Mouse (Mus musculus) testis, postnatal 10 days (tissue): Measurements from ENCODE around the gene Adprhl2.

Source experiments
- DNase-seq: peaks from one replicate; pipeline ENCODE4 v3.0.0; 2021; ENCODE audit warnings: low spot score

The Adprhl2 gene

GRCm38 (mm10) chr4:126321111-126321853 is at the start of gene Adprhl2:
Adprhl2 (minus strand) TSS chr4:126321703.
- peak; percentile 100 for DNase-seq

DNA sequence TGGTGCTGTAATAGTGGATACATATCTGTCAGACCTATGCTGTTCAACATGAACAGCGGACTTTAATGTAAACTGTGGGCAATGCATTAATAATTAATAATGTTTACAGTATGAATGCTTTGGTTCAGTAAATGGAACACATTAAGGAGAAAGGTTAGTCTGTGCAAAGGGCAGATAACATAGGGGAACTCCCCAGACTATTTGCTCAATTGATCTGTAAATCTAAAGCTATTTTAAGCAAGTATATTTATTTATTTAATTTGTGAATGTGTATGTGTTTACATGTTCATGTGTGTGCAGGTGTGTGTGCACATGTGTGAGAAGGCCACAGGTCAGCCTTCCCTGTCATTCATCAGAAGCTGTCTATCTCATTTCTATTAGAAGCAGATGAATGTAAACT is 38.6 kb upstream of the Adprhl2 start:
- no peak for DNase-seq

DNA sequence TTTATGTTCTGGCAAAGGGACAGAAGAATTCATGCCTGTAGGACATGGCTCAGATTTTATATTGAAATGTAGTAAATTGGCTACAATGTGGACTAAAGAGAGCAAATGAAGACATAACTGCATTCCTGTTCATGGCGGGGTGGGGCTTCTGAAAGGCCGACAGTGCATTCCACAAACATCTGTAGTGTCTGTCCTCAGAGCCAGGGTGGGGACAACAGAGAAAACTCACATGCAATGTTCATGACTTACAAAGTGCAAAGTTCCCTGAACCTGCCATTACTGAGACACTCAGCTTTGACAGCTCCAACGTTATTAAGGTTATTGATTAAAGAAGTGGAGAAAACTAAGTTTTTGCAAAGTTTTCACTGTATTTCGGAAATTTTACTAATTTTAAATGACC is 21.9 kb upstream of the Adprhl2 start:
- DNase-seq = no peak

DNA sequence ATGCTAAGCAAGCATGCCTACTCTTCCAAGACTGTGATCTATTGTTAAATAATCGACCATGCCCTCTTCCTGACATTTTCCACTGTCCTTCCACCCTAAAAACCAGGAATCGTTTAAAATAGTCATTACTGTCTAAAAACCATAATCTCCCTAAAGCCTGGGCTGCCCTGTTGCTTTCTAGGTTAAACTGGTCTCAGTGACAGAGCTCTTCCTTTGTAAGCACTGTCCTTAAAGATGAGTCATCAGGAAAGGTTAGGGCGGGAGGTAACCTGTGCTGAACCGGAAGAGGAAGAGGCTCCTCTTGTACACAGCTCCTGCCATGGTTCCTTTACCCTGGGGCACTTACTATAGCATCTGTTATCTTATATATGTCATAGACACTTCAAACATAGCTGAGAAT is 18.0 kb upstream of the Adprhl2 start:
- no peak for DNase-seq

DNA sequence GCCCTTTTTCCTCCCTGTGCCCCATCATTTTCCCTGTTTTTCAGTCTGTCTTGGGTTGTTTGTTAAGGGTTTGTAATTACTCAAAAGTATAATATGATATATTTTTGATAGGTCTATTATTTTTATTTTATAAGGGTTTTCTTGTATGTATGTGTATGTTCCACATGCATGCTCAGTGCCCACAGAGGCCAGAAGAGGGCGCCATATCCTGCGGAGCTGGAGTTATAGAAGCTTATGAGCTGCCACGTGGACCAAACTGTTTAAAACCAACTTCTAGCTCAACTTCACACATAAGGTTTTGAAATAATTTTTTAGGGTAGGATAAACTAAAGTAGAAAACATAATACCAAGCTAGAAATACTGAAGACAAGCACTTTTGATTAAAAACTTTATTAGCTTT is 10.9 kb upstream of the Adprhl2 start:
- DNase-seq = peak; percentile 46

- DNase-seq = no peak
Measured at GRCm38 (mm10) chr4:126331751-126332150, 10.2 kb upstream of the Adprhl2 start.

GRCm38 (mm10) chr4:126330295-126330694 is 8.8 kb upstream of the Adprhl2 start:
- DNase-seq = no peak

DNA sequence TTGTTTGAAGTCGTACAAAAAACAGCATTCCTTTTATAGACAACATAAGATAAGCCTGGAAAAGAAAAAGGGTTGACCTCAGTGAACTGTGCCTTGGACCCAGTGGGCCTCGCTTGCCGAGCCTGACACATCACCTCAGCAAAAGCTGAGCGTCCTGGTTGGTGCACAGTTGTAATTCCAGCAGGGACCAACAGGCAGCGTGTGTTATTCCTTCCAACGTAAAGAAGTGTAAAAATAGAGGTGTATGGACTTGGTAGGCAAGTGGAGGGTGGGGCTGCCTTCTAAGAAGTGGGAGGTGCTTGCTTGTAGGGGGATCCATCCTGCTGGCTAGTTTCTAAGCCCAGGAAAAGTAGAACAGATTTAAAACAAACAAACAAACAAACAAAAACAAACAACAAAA is 4.5 kb upstream of the Adprhl2 start:
- DNase-seq = peak; percentile 41

- peak; percentile 64 for DNase-seq
Measured at GRCm38 (mm10) chr4:126325281-126325861, 3.9 kb upstream of the Adprhl2 start, which contains the start of gene Tekt2. Tekt2 (minus strand) TSS chr4:126325688.

DNA sequence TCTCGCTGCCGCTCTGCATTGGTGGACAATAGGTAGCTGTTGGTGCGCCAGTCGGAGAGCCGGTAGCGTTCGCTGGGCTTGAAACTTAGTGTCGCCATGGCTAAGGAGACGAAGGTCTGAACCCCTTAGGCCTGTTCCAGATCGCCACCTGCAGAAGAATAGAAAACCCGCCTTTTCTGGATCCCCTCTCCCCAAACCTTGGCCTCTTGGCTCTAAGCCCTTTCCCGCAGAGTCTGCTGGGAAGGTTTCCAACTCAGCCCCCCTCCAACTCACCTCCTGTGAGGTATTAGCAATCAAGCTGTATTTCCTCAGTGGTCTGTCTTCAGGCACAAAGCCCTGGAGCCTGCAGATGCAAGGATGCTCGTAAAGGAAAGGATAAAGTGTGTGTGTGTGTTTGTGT is 3.4 kb upstream of the Adprhl2 start:
- DNase-seq = peak; percentile 47

- DNase-seq = no peak
Measured at GRCm38 (mm10) chr4:126322646-126323045, 1.1 kb upstream of the Adprhl2 start.

- no peak for DNase-seq
Measured at GRCm38 (mm10) chr4:126321854-126322511, 480 bp upstream of the Adprhl2 start.

GRCm38 (mm10) chr4:126319806-126320205 is 1.7 kb downstream of the Adprhl2 start:
- DNase-seq = no peak

- no peak for DNase-seq
Measured at GRCm38 (mm10) chr4:126316443-126317040, 5.0 kb downstream of the Adprhl2 start.

GRCm38 (mm10) chr4:126315931-126316330 is 5.6 kb downstream of the Adprhl2 start:
- no peak for DNase-seq

DNA sequence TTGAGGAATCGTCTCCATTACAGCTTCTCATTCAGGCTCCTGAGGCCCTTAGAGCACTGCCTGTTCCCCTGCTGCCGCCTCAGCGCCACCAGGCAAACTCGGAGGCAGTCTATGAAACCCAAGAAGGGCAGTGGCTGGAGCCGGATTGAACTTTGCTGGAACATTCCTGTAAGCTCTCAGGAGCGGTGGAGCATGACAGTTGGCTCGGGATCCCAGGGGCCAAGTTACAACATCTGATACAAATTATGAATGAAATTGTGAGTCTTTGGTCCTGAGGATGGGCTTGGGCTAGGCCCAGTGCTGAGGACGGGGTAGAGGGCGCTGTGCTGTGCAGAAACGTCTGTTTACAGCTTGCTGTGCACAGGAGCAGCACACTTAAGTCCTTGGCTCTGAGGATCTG is 7.1 kb downstream of the Adprhl2 start:
- no peak for DNase-seq

DNA sequence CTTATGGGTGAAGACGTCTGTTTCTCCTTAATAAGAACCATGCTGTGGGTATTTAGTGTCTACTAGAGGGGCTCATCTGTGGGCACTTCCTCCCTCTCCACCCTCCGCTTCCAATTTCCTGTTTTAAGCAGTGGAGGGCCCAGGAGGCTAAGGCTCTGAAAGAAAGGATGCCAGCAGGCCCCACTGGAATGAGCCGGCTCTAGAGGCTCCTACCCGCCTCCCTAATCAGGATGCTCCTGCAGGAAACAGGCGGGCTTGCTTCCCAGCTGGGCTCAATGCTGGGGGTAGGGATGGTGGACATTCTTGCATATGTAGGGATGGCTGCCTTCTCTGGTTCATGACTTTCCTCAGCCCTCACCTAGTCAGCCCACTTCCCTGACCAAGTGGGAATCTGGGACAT is 8.3 kb downstream of the Adprhl2 start:
- DNase-seq = no peak

GRCm38 (mm10) chr4:126311566-126312200 is 9.8 kb downstream of the Adprhl2 start:
- no peak for DNase-seq

- DNase-seq = no peak
Measured at GRCm38 (mm10) chr4:126310344-126310743, 11.2 kb downstream of the Adprhl2 start.

- DNase-seq = peak; percentile 94
Measured at GRCm38 (mm10) chr4:126309922-126310309, 11.6 kb downstream of the Adprhl2 start.

DNA sequence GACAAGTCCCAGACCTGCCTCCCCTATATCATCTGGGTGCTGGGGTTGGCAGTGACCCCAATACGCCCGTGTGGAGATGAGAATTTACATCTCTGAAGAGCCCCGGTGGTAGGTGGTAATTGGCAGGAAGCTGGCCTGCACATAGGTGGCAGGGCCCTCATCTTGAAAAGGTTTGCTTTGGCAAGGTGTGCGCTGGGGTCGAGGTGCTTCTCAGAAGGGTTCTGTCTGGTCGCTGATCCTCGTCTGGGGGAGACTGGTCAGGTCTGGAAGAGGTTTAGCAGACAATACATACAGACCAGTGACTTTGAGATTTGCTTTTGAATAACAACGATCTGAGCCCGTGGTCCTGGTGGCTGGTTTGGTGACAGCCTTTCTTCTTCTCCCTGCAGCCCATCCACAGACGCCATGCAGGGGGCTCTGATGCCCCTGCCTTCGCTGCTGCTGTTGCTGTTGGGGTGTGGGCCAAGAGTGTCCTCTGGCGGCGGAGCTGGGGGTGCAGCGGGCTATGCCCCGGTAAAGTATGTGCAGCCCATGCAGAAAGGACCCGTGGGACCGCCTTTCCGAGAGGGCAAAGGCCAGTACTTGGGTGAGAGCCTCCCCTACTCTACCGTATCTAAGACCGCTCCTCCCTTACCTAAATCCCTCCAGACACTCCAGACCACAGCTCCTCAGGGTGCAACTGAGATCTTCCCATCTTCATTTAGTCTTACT is 12.1 kb downstream of the Adprhl2 start:
- DNase-seq = no peak

DNA sequence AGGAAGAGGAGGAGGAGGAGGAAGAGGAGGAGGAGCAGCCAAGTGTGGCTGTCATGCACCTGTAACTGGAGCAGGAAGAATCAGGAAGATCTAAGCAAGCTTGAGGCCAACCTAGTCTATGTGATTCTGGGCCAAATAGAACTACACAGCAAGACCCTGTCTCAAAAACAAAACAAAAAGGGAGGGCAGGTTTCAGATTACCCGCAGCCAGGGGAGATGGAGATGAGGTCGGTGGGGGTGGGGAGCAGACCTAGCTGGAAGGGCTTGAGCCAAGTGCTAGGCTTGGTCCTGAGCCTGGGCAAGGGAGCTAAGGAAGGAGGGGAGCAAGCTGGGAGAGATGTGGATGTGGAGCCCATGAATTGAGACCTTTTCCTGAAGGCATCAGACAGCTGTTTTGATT is 14.7 kb downstream of the Adprhl2 start:
- no peak for DNase-seq
